Mouse (Mus musculus): ENCODE measurements around the gene Kcng1. TPM values are rescaled to one million over a fixed set of nuclear protein-coding genes. Genes with fewer than 3 reads are reported as not detected.

Gene Kcng1
- polyA plus RNA-seq, 1 experiment, result 12.4 TPM

GRCm38 (mm10) chr2:168213788-168214397 lies 67.6 kb downstream of the Kcng1 start:
- no peak for DNase-seq (ENCODE audit: extremely low spot score in 1 of 2, low spot score in 1 of 2)

Other genes starting within 250 kb of the Kcng1 start
- gene Pard6b, start 200.7 kb downstream of the Kcng1 start, polyA plus RNA-seq (2012; rRNA removed), result 3.9 and 4.1 TPM in 2 replicates
- 33.8 and 43.5 TPM in 2 replicates for gene Adnp, start 74.6 kb downstream of the Kcng1 start, polyA plus RNA-seq (2012; rRNA removed)
- 39.3 and 41.5 TPM in 2 replicates for gene Gm20716, start 51.4 kb downstream of the Kcng1 start, polyA plus RNA-seq (2012; rRNA removed)
- 21.8 and 24.6 TPM in 2 replicates for gene Dpm1, start 51.1 kb downstream of the Kcng1 start, polyA plus RNA-seq (2012; rRNA removed)
- gene Mocs3, start 51.1 kb downstream of the Kcng1 start, polyA plus RNA-seq (2012; rRNA removed), result 11.8 and 13.0 TPM in 2 replicates